Comparison of ENCODE assay signal across 23 mouse cellular contexts in the genomic region with DNA sequence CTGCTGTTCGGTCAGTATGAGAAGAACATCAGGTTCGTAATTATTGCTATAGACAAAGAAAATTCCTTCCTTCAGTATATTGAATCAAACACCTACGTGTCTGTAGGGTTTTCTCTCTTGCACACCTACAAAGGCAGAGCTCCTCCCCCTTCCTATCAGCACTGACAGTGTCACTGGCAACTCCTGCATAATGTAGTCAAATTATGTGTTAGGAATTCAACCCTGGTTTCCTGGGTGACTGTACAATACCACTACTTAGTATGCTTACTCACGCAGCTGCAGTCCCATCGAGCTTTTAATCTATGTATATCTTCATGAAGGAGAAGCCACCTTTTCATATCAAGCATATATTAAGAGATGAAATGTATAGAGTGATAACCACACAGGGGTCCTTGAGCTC.
A peak's percentile ranks its signal among the peaks of the same experiment; 100 is the strongest.
DNase-seq lines count a peak whose midpoint lies in the region; ATAC-seq and TF ChIP-seq lines count a peak whose summit lies in the region.
"Had no signal": no experiment of that assay in that cellular context is flagged by ENCODE, and none has a peak within 500 bp of the region (broad histone marks: within the 10 kb centered on the region; RNA-seq: fewer than 3 reads in every experiment).

No protein-coding gene starts in this region.

- H3K27ac ChIP-seq in hindbrain, embryonic 12.5 days = no peak overlapping the region
- no peak overlapping the region for H3K27ac ChIP-seq in hindbrain, embryonic 14.5 days
- no peak overlapping the region for H3K27ac ChIP-seq in forebrain, postnatal 0 days (ENCODE audit: low read depth, low read length)
- no peak overlapping the region for H3K27ac ChIP-seq in midbrain, embryonic 15.5 days
- H3K27ac ChIP-seq in left cerebral cortex, adult 2 months = no peak overlapping the region
- H3K27ac ChIP-seq in layer of hippocampus, adult 2 months = no peak overlapping the region
- H3K27ac ChIP-seq: embryonic facial prominence, embryonic 13.5 days; heart, embryonic 15.5 days; limb, embryonic 12.5 days; liver, embryonic 15.5 days; stomach, embryonic 15.5 days had no signal

- no peaks in the 10 kb centered on the region for H3K36me3 ChIP-seq in hindbrain, embryonic 12.5 days
- H3K36me3 ChIP-seq in hindbrain, embryonic 14.5 days (replicated peaks; ENCODE audit: control insufficient read depth, insufficient read depth) = no peaks in the 10 kb centered on the region
- H3K36me3 ChIP-seq in forebrain, postnatal 0 days (ENCODE audit: insufficient read depth) = no peaks in the 10 kb centered on the region
- no peaks in the 10 kb centered on the region for H3K36me3 ChIP-seq in midbrain, embryonic 15.5 days (replicated peaks)
- H3K36me3 ChIP-seq: embryonic facial prominence, embryonic 13.5 days; heart, embryonic 15.5 days; limb, embryonic 12.5 days; liver, embryonic 15.5 days; stomach, embryonic 15.5 days had no signal

- no peak for TF ChIP-seq CTCF in brain, embryonic 14.5 days (IDR thresholded peaks at IDR 0.05; ENCODE audit: borderline replicate concordance, extremely low read depth, insufficient read depth, insufficient read length)
- TF ChIP-seq CTCF in forebrain, postnatal 0 days (IDR thresholded peaks at IDR 0.05; ENCODE audit: low read depth) = no peak
- no peak for TF ChIP-seq CTCF in left cerebral cortex, adult 2 months (IDR thresholded peaks at IDR 0.05)
- no peak for TF ChIP-seq CTCF in layer of hippocampus, adult 2 months (conservative IDR thresholded peaks at IDR 0.05)

- no peak for DNase-seq in hindbrain, embryonic 14.5 days (ENCODE audit: low spot score)
- peak; percentile 74 for DNase-seq in brain, embryonic 14.5 days (ENCODE audit: low read depth)
- DNase-seq in forebrain, postnatal 0 days = peak; percentile 17
- DNase-seq in left cerebral cortex, adult 2 months (ENCODE audit: extremely low spot score in 1 of 2, low spot score in 2 of 2) = no peak
- DNase-seq in layer of hippocampus, adult 2 months (ENCODE audit: low spot score in 2 of 2) = no peak
- DNase-seq in lung, postnatal 14 days = no peak
- DNase-seq: adrenal gland, adult 8-10 months; cerebellum, adult 18-20 months; cerebellum, postnatal 10 days; gastrocnemius, postnatal 10 days; kidney, adult 9 months; kidney, postnatal 14 days; lung, embryonic 14.5 days; lung, postnatal 36 days; right cerebral cortex, postnatal 25 days had no signal

- peaks cover 5% of the 10 kb centered on the region for H3K4me1 ChIP-seq in hindbrain, embryonic 12.5 days
- H3K4me1 ChIP-seq in hindbrain, embryonic 14.5 days (replicated peaks; ENCODE audit: control insufficient read depth, insufficient read depth, low read length) = no peaks in the 10 kb centered on the region; the same call in 1 of the 2 replicates
- H3K4me1 ChIP-seq in forebrain, postnatal 0 days (ENCODE audit: insufficient read depth) = no peaks in the 10 kb centered on the region
- H3K4me1 ChIP-seq in midbrain, embryonic 15.5 days = peaks cover 8% of the 10 kb centered on the region
- H3K4me1 ChIP-seq: embryonic facial prominence, embryonic 13.5 days; heart, embryonic 15.5 days; limb, embryonic 12.5 days; liver, embryonic 15.5 days; stomach, embryonic 15.5 days had no signal

- no peak overlapping the region for H3K4me3 ChIP-seq in hindbrain, embryonic 12.5 days
- no peak overlapping the region for H3K4me3 ChIP-seq in hindbrain, embryonic 14.5 days (replicated peaks; ENCODE audit: low read length)
- no peak overlapping the region for H3K4me3 ChIP-seq in forebrain, postnatal 0 days (ENCODE audit: low read depth, low read length)
- no peak overlapping the region for H3K4me3 ChIP-seq in midbrain, embryonic 15.5 days
- no peak overlapping the region for H3K4me3 ChIP-seq in left cerebral cortex, adult 2 months
- H3K4me3 ChIP-seq in layer of hippocampus, adult 2 months = no peak overlapping the region
- H3K4me3 ChIP-seq: embryonic facial prominence, embryonic 13.5 days; heart, embryonic 15.5 days; limb, embryonic 12.5 days; liver, embryonic 15.5 days; stomach, embryonic 15.5 days had no signal

- no peaks in the 10 kb centered on the region for H3K27me3 ChIP-seq in hindbrain, embryonic 12.5 days
- no peaks in the 10 kb centered on the region for H3K27me3 ChIP-seq in hindbrain, embryonic 14.5 days (ENCODE audit: control insufficient read depth, insufficient read depth, low read length)
- H3K27me3 ChIP-seq in forebrain, postnatal 0 days (ENCODE audit: insufficient read depth, low read length) = no peaks in the 10 kb centered on the region
- no peaks in the 10 kb centered on the region for H3K27me3 ChIP-seq in midbrain, embryonic 15.5 days (replicated peaks)
- H3K27me3 ChIP-seq: embryonic facial prominence, embryonic 13.5 days; heart, embryonic 15.5 days; limb, embryonic 12.5 days; liver, embryonic 15.5 days; stomach, embryonic 15.5 days had no signal

- intact Hi-C loops in left cerebral cortex, adult 2 months (cut with DNase I) = no loop called here

- no peak for TF ChIP-seq POLR2A in brain, embryonic 14.5 days (IDR thresholded peaks at IDR 0.05; ENCODE audit: borderline replicate concordance, extremely low read depth, insufficient read depth, insufficient read length, poor library complexity, severe bottlenecking)

- H3K9me3 ChIP-seq in hindbrain, embryonic 12.5 days (replicated peaks) = no peaks in the 10 kb centered on the region
- H3K9me3 ChIP-seq in hindbrain, embryonic 14.5 days (ENCODE audit: control insufficient read depth, low read length) = no peaks in the 10 kb centered on the region
- no peaks in the 10 kb centered on the region for H3K9me3 ChIP-seq in forebrain, postnatal 0 days (ENCODE audit: low read length)
- no peaks in the 10 kb centered on the region for H3K9me3 ChIP-seq in midbrain, embryonic 15.5 days
- H3K9me3 ChIP-seq: embryonic facial prominence, embryonic 13.5 days; heart, embryonic 15.5 days; limb, embryonic 12.5 days; liver, embryonic 15.5 days; stomach, embryonic 15.5 days had no signal

- no peak overlapping the region for H3K9ac ChIP-seq in hindbrain, embryonic 12.5 days
- H3K9ac ChIP-seq in hindbrain, embryonic 14.5 days = no peak overlapping the region
- no peak overlapping the region for H3K9ac ChIP-seq in forebrain, postnatal 0 days
- H3K9ac ChIP-seq in midbrain, embryonic 15.5 days = no peak overlapping the region
- H3K9ac ChIP-seq: embryonic facial prominence, embryonic 13.5 days; heart, embryonic 15.5 days; limb, embryonic 12.5 days; liver, embryonic 15.5 days; lung, embryonic 14.5 days; stomach, embryonic 15.5 days had no signal

- ATAC-seq in hindbrain, embryonic 12.5 days (ENCODE audit: low FRiP score) = peak; percentile 29; the same call in 1 of the 2 replicates
- no peak; the same call in 1 of the 2 replicates for ATAC-seq in hindbrain, embryonic 14.5 days (ENCODE audit: low FRiP score)
- peak; percentile 93; the same call in 1 of the 2 replicates for ATAC-seq in forebrain, postnatal 0 days
- ATAC-seq in midbrain, embryonic 15.5 days (replicated peaks) = peak; percentile 84
- ATAC-seq: intestine, embryonic 16.5 days had no signal

- H3K4me2 ChIP-seq in hindbrain, embryonic 12.5 days (replicated peaks) = no peak overlapping the region
- no peak overlapping the region for H3K4me2 ChIP-seq in hindbrain, embryonic 14.5 days (replicated peaks)
- H3K4me2 ChIP-seq in forebrain, postnatal 0 days (ENCODE audit: low read depth) = no peak overlapping the region
- H3K4me2 ChIP-seq in midbrain, embryonic 15.5 days = no peak overlapping the region
- H3K4me2 ChIP-seq: embryonic facial prominence, embryonic 13.5 days; heart, embryonic 15.5 days; limb, embryonic 12.5 days; liver, embryonic 15.5 days; lung, embryonic 14.5 days; stomach, embryonic 15.5 days had no signal

- WGBS in hindbrain, embryonic 12.5 days = 63% methylated on average over 5 of the region's 5 CpGs
- WGBS in hindbrain, embryonic 14.5 days = 48% methylated on average over 5 of the region's 5 CpGs
- WGBS in forebrain, postnatal 0 days = 49% methylated on average over 5 of the region's 5 CpGs
- WGBS in midbrain, embryonic 15.5 days = 47% methylated on average over 5 of the region's 5 CpGs

Comparison
In these comparisons a context has a peak if more than half of its experiments do, and no peak if none do; other contexts are left out.
1. DNase-seq: peak in brain, embryonic 14.5 days (single experiment) and forebrain, postnatal 0 days (single experiment); none in hindbrain, embryonic 14.5 days (single experiment), left cerebral cortex, adult 2 months (0 of 2), layer of hippocampus, adult 2 months (0 of 2) and lung, postnatal 14 days (single experiment).